Mouse (Mus musculus): ENCODE data around the gene Cerk. TPM values are rescaled to one million over a fixed set of nuclear protein-coding genes. Genes with fewer than 3 reads are reported as not detected.

Gene Cerk
- polyA plus RNA-seq, 1 experiment from 2014 or later = 13.6 TPM

DNA sequence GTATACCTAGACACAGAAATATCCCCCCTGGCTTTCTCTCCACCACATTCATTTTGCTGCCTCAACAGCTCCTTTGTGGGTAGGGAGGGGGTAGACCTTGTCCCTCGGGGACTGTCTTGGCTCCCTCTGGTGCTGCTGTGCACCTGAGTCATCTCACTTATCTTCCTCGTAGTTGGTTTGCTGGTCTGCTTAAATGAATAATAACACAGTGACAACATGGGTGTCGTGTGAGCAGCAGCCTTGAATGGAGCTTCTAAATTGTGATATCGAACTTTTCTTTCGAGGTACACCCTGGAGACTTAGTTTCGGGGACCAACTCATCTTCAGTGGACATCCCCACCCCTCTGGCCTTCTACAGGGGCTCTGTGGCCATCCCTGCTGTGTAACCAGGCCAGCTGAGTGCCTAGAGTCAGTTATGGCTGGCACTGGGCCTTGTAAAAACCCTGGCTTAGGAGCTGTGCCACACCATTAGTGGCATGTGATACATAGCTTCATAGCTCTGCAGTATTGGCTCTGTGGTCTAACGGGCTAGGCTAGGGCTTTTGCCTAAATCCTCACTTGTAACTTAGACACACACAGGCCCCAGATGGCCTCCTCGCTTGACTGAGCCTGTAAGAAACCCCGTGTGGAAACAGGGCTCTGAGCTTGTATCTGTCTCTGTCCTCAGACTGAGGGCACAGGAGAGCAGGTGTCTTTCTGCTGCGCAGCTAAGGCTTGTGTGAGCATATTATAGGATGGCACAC is 75.4 kb downstream of the Cerk start:
- H3K27ac ChIP-seq (ENCODE audit: low read length) = no peak overlapping the region
- no peaks in the 10 kb centered on the region for H3K9me3 ChIP-seq (ENCODE audit: low read length)
- no peaks in the 10 kb centered on the region for H3K36me3 ChIP-seq (ENCODE audit: insufficient read depth, low read length)
- WGBS = 71% methylated on average over 10 of the region's 10 CpGs
- H3K4me3 ChIP-seq (ENCODE audit: low read length) = no peak overlapping the region
- ATAC-seq (ENCODE audit: low FRiP score, low TSS enrichment) = no peak
- H3K4me1 ChIP-seq (ENCODE audit: insufficient read depth, low read length) = peaks cover 24% of the 10 kb centered on the region
- H3K9ac ChIP-seq (replicated peaks; ENCODE audit: low read length) = no peak overlapping the region
- no peaks in the 10 kb centered on the region for H3K27me3 ChIP-seq (ENCODE audit: insufficient read depth, low read length)
- no peak overlapping the region for H3K4me2 ChIP-seq (replicated peaks; ENCODE audit: low read depth, low read length)

- 72% methylated on average over 8 of the region's 8 CpGs for WGBS
- H3K27ac ChIP-seq (ENCODE audit: low read length) = no peak overlapping the region
Observed at GRCm38 (mm10) chr15:86109650-86110211, 76.2 kb downstream of the Cerk start.

DNA sequence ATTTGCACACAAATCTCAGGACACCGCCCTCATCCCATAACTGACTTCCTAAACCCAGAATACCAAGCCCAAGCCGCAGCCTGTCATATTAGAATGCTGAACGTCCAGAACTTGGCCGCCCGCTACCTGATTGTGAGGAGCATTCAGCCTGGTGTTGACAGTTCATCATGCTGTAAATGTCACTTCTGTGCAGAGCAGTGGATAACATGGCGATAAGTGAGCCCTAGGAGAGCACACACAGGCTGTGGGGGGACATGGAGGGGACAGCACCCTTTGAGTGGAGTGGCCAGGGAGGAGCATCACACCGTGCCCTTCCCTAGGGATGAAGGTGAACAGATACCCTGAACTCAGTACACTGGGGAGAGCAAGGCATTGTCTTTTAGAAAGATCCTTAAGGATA is 76.7 kb downstream of the Cerk start:
- Histone ChIP-seq H3K4me3 (ENCODE audit: low read length) (no peak overlapping the region), H3K4me2 (replicated peaks; ENCODE audit: low read depth, low read length) (no peak overlapping the region), H3K27me3 (ENCODE audit: insufficient read depth, low read length) (no peaks in the 10 kb centered on the region), H3K36me3 (ENCODE audit: insufficient read depth, low read length) (0 out of 2 replicates have a peak, but pooled peaks cover 2% of the 10 kb centered on the region), H3K9me3 (ENCODE audit: low read length) (no peaks in the 10 kb centered on the region), H3K9ac (replicated peaks; ENCODE audit: low read length) (no peak overlapping the region), H3K27ac (ENCODE audit: low read length) (no peak overlapping the region), H3K4me1 (ENCODE audit: insufficient read depth, low read length) (peaks cover 22% of the 10 kb centered on the region)
- no peak for ATAC-seq (ENCODE audit: low FRiP score, low TSS enrichment)
- WGBS = 81% methylated on average over 7 of the region's 7 CpGs

More at GRCm38 (mm10) chr15:86109650-86110211, 76.2 kb downstream of the Cerk start:
- no peak for ATAC-seq (ENCODE audit: low FRiP score, low TSS enrichment)
- no peak overlapping the region for H3K4me3 ChIP-seq (ENCODE audit: low read length)
- no peak overlapping the region; the same call in 1 of the 2 replicates for H3K9ac ChIP-seq (replicated peaks; ENCODE audit: low read length)
- H3K27me3 ChIP-seq (ENCODE audit: insufficient read depth, low read length) = no peaks in the 10 kb centered on the region
- peaks cover 24% of the 10 kb centered on the region for H3K4me1 ChIP-seq (ENCODE audit: insufficient read depth, low read length)
- H3K9me3 ChIP-seq (ENCODE audit: low read length) = no peaks in the 10 kb centered on the region
- 0 out of 2 replicates have a peak, but pooled peaks cover under 1% of the 10 kb centered on the region for H3K36me3 ChIP-seq (ENCODE audit: insufficient read depth, low read length)
- H3K4me2 ChIP-seq (replicated peaks; ENCODE audit: low read depth, low read length) = no peak overlapping the region

GRCm38 (mm10) chr15:86107831-86108471 is 78.0 kb downstream of the Cerk start:
- Histone ChIP-seq H3K4me2 (replicated peaks; ENCODE audit: low read depth, low read length) (no peak overlapping the region), H3K27me3 (ENCODE audit: insufficient read depth, low read length) (no peaks in the 10 kb centered on the region), H3K4me1 (ENCODE audit: insufficient read depth, low read length) (peaks cover 10% of the 10 kb centered on the region), H3K9me3 (ENCODE audit: low read length) (no peaks in the 10 kb centered on the region), H3K27ac (ENCODE audit: low read length) (no peak overlapping the region), H3K36me3 (ENCODE audit: insufficient read depth, low read length) (0 out of 2 replicates have a peak, but pooled peaks cover 2% of the 10 kb centered on the region), H3K9ac (replicated peaks; ENCODE audit: low read length) (no peak overlapping the region), H3K4me3 (ENCODE audit: low read length) (no peak overlapping the region)
- 89% methylated on average over 11 of the region's 11 CpGs for WGBS
- ATAC-seq (ENCODE audit: low FRiP score, low TSS enrichment) = no peak

GRCm38 (mm10) chr15:86105751-86106150 is 80.2 kb downstream of the Cerk start:
- no peak for ATAC-seq (ENCODE audit: low FRiP score, low TSS enrichment)
- Histone ChIP-seq H3K4me1 (ENCODE audit: insufficient read depth, low read length) (peaks cover 1% of the 10 kb centered on the region; the same call in 1 of the 2 replicates), H3K27ac (ENCODE audit: low read length) (no peak overlapping the region), H3K9ac (replicated peaks; ENCODE audit: low read length) (no peak overlapping the region), H3K4me3 (ENCODE audit: low read length) (no peak overlapping the region), H3K36me3 (ENCODE audit: insufficient read depth, low read length) (peaks cover 6% of the 10 kb centered on the region; the same call in 1 of the 2 replicates), H3K9me3 (ENCODE audit: low read length) (no peaks in the 10 kb centered on the region), H3K4me2 (replicated peaks; ENCODE audit: low read depth, low read length) (no peak overlapping the region), H3K27me3 (ENCODE audit: insufficient read depth, low read length) (no peaks in the 10 kb centered on the region)
- 75% methylated on average over 6 of the region's 6 CpGs for WGBS

DNA sequence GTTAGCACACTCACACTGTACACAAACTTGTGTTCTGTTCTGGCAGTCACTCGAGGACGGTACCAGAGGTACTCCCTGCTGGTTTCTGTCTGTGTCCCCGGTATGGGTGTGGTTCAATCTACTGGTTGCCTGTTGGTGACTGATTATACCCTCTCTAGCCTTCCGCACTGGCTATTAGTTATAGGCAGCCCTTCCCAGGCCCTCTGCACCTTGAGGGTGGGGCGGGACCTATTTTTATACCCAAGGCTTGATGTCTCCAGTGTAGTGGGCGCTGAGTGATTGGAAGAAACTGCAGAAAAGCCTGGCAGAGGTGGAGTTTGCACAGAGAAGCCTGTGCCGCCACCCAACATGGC is 80.6 kb downstream of the Cerk start:
- WGBS = 87% methylated on average over 7 of the region's 7 CpGs

DNA sequence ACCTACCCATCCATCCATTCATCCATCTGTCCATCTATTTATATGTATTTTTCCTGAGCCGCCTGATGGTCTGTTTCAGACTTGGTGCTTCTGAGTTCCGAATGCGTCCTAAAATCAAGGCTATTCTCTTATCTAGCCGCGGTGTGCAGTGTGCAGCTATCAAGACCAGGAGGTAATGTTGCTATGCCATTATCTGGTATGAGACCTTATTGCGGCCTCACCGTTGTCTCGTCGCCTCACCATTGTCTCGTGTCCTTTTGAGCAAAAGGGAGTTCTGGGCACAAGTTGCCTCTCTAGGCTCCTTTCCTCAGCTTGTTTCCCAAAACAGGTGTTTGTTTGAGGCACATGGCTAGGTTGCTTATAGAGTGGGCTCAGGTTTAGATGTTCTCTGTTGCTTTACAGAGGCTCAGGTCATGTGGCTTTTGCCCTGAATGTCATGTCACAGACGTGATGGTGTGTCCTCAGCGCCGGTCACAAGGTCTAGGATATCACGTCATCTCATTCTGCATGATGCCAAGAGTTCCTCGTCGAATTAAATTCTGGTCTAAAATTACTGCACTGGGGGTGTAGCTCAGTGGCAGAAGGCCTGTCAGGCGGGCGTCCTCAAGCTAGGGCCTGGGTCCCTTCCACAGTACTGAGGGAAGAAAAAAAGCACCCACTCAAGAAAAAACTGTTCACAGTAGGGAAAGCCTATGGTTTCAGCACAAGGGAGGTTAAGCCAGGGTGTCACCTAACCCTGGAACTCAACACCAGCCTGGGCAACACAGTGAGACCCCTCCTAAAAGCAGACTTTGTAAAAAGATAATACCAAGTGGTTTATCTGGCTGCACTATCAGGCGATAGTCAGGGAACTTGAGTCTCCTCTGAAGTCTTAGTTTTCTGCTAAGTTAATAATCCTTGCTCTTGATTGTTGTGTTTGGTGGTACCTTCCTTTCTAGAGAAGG is 81.3 kb downstream of the Cerk start:
- Histone ChIP-seq H3K27me3 (ENCODE audit: insufficient read depth, low read length) (no peaks in the 10 kb centered on the region), H3K9me3 (ENCODE audit: low read length) (no peaks in the 10 kb centered on the region), H3K4me3 (ENCODE audit: low read length) (no peak overlapping the region), H3K27ac (ENCODE audit: low read length) (no peak overlapping the region), H3K36me3 (ENCODE audit: insufficient read depth, low read length) (peaks cover 6% of the 10 kb centered on the region; the same call in 1 of the 2 replicates), H3K4me2 (replicated peaks; ENCODE audit: low read depth, low read length) (no peak overlapping the region), H3K4me1 (ENCODE audit: insufficient read depth, low read length) (no peaks in the 10 kb centered on the region; the same call in 1 of the 2 replicates), H3K9ac (replicated peaks; ENCODE audit: low read length) (no peak overlapping the region)
- 88% methylated on average over 19 of the region's 19 CpGs for WGBS
- ATAC-seq (ENCODE audit: low FRiP score, low TSS enrichment) = no peak

More for the DNA sequence above, 80.6 kb downstream of the Cerk start:
- no peak overlapping the region for H3K9ac ChIP-seq (replicated peaks; ENCODE audit: low read length)
- H3K27ac ChIP-seq (ENCODE audit: low read length) = no peak overlapping the region
- no peak for ATAC-seq (ENCODE audit: low FRiP score, low TSS enrichment)
- H3K4me2 ChIP-seq (replicated peaks; ENCODE audit: low read depth, low read length) = no peak overlapping the region
- H3K36me3 ChIP-seq (ENCODE audit: insufficient read depth, low read length) = peaks cover 6% of the 10 kb centered on the region; the same call in 1 of the 2 replicates
- no peaks in the 10 kb centered on the region for H3K27me3 ChIP-seq (ENCODE audit: insufficient read depth, low read length)
- no peak overlapping the region for H3K4me3 ChIP-seq (ENCODE audit: low read length)
- no peaks in the 10 kb centered on the region; the same call in 1 of the 2 replicates for H3K4me1 ChIP-seq (ENCODE audit: insufficient read depth, low read length)
- no peaks in the 10 kb centered on the region for H3K9me3 ChIP-seq (ENCODE audit: low read length)

GRCm38 (mm10) chr15:86102308-86102707 is 83.6 kb downstream of the Cerk start:
- Histone ChIP-seq H3K4me3 (ENCODE audit: low read length) (no peak overlapping the region), H3K4me1 (ENCODE audit: insufficient read depth, low read length) (no peaks in the 10 kb centered on the region), H3K9ac (replicated peaks; ENCODE audit: low read length) (no peak overlapping the region), H3K27ac (ENCODE audit: low read length) (no peak overlapping the region), H3K27me3 (ENCODE audit: insufficient read depth, low read length) (no peaks in the 10 kb centered on the region), H3K36me3 (ENCODE audit: insufficient read depth, low read length) (peaks cover 6% of the 10 kb centered on the region; the same call in 1 of the 2 replicates), H3K4me2 (replicated peaks; ENCODE audit: low read depth, low read length) (no peak overlapping the region), H3K9me3 (ENCODE audit: low read length) (no peaks in the 10 kb centered on the region)
- WGBS = 87% methylated on average over 15 of the region's 15 CpGs
- ATAC-seq (ENCODE audit: low FRiP score, low TSS enrichment) = no peak

- Histone ChIP-seq H3K9ac (replicated peaks; ENCODE audit: low read length) (no peak overlapping the region), H3K4me3 (ENCODE audit: low read length) (no peak overlapping the region), H3K4me1 (ENCODE audit: insufficient read depth, low read length) (no peaks in the 10 kb centered on the region), H3K27me3 (ENCODE audit: insufficient read depth, low read length) (no peaks in the 10 kb centered on the region), H3K36me3 (ENCODE audit: insufficient read depth, low read length) (peaks cover 6% of the 10 kb centered on the region; the same call in 1 of the 2 replicates), H3K4me2 (replicated peaks; ENCODE audit: low read depth, low read length) (no peak overlapping the region), H3K9me3 (ENCODE audit: low read length) (no peaks in the 10 kb centered on the region), H3K27ac (ENCODE audit: low read length) (no peak overlapping the region)
- 84% methylated on average over 9 of the region's 9 CpGs for WGBS
- ATAC-seq (ENCODE audit: low FRiP score, low TSS enrichment) = no peak
Observed at GRCm38 (mm10) chr15:86101585-86101984, 84.4 kb downstream of the Cerk start.
